Mouse (Mus musculus) left cerebral cortex, postnatal 10 days (tissue): ENCODE measurements around the gene Ifitm3. TPM values are rescaled to one million over a fixed set of nuclear protein-coding genes. Genes with fewer than 3 reads are reported as not detected.

Source experiments
- DNase-seq, 2 experiments: peaks; one replicate each; pipeline ENCODE4 v3.0.0; 2021 to 2022; ENCODE audit warnings: low spot score in 2 of 2, mixed read lengths in 1 of 2; ENCODE audit errors: extremely low spot score in 1 of 2
- intact Hi-C: fragments of 180-260 bp; cut with DNase I; formaldehyde crosslinking; loops from one replicate; pipeline ENCODE4 v1.15.1; 2025
- total RNA-seq, 2 experiments: library from RNA; stranded (reverse); gene quantifications; 2 replicates each; pipeline ENCODE4 v1.2.3; 2021

Ifitm3 gene
- 1 to 10 TPM; 7.8 to 8.6 TPM for total RNA-seq

DNA sequence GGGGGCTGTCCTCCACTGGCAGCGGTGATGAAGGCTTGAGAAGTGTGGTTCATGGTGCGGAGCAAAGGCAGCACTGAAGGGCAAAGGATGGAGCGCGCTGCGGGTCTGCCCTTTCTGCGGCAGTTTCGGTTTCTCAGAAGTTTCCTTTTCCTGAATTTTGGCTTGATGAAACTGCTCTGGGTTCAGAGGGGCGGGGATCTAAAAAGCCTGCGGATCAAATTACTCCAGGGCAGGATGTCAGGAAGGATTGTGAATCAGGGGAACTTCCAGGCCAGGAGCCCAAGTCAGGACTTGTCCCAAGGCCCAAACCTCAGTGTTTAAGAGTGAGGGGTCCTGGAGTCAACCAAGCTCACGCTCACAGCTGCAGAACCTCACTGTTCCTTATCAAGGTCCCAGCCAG is at the start of gene Ifitm3:
Gene Ifitm3 (minus strand): TSS at position 178 of the 400 bp plus-strand sequence.
- DNase-seq = peak in 1 of 2 experiments; percentile 38
- intact Hi-C loops = no loop called here

DNA sequence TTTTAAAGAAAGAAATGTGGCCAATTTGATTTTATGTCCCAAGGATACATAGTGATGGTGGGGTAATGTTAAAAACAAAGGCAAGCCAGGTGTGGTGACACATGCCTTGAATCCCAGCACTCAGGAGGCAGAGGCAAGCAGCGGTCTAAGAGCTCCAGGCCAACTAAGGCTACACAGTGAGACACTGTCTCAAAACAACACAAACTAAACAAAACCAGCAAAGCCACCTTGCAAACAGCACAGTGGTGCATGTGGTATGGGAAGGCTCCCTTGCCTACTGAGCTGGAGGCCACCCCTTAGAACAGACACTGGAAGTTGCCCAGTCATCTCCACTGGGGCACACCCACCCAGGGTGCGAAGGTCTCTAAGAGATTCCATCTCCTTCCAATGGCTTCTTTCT is 49.4 kb upstream of the Ifitm3 start:
- no peak for DNase-seq
- intact Hi-C loops = loop anchor here (5.0 kb wide), 1 partner anchor 112 kb away; the partner anchor contains the start of gene Rnh1

DNA sequence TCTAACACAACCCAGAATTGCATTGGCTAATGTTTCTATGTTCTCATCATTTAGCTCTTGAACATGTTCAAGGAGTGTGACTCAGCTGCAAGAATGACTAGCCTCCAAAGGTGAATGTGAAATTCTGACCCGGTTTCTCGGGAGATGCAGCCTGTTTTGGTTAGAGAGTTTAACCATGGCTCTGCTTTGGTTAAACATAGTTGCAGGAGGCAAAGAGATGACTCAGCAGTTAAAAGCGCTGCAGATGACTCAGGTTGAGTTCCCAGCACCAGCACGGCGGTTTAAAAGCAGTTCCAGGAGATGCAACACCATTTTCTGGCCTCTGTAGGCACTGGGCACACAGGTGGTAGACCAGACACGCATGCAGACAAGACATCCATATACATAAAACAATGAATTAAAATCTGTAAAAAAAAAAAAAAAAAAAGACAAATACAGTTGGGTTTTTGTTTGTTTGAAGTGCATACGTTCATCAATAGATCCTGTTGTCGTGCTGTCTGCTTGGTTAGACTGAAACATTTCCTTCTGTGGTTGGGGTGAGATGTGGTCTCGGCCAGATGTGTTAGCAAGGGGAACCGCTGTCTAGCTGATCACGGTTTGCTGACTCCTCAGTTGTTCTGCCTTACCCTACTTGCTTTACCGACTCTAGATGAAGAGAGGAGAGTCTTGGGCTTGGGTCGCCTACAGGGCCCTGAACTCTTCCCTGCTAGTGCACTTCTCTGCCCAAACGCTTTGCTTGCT is 48.2 kb upstream of the Ifitm3 start:
- intact Hi-C loops = no loop called here
- DNase-seq = no peak

- intact Hi-C loops = no loop called here
- no peak for DNase-seq
Observed at GRCm38 (mm10) chr7:141057541-141057940, 47.0 kb upstream of the Ifitm3 start.

DNA sequence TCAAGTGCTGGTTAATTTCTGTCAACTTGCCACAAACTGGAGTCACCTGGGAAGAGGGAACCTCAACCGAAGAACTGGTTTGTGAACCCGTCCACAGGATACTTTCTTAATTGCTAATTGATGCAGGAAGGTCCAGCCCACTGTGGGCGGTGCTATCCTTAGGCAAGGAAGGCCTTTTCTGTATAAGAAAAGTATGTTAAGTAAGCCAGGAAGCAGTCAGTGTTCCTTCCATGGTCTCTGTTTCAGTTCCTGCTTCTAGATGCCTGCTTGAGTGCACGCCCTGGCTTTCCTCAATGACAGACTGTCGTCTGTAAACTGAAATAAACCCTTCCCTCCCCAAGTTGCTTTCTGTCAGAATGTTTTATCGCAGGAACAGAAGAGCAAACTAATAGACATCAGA is 46.4 kb upstream of the Ifitm3 start:
- intact Hi-C loops = no loop called here
- DNase-seq = no peak

GRCm38 (mm10) chr7:141055785-141056184 is 45.2 kb upstream of the Ifitm3 start:
- intact Hi-C loops = no loop called here
- DNase-seq = no peak

DNA sequence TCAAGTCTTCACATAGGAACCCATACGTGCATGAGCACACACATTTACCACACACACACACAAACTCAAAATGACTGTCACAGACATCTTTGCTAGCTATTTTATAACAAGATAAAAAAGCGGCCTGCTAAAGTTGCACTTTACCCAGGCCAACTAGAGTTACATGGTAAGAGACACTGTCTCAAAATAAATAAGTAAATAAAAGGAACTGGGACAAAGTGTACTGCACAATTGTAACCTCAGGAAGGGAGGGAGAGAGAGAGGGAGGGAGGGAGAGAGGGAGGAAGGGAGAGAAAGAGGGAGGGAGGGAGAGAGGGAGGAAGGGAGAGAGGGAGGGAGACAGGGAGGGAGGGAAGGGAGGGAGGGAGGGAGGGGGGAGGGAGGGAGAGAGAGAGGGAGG is 41.9 kb upstream of the Ifitm3 start:
- intact Hi-C loops = no loop called here
- no peak for DNase-seq

DNA sequence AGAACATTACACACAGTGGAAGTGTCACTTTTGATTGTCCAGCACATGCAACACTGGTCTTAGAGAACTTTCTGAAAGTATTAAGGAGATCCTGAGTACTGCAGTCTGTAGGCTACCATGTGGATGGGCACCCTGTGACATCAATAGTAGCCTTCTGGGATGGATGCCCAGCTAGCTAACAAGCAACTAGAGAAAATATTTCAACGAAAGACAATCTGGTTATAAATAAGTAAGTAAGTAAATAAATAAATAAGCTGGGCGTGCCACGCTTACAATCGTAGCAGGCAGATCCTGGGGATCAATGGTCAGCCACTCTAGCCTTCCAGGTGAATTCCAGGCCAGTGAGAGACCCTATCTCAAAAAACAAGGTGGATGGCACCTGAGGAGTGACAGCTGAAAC is 41.4 kb upstream of the Ifitm3 start:
- intact Hi-C loops = no loop called here
- DNase-seq = no peak

DNA sequence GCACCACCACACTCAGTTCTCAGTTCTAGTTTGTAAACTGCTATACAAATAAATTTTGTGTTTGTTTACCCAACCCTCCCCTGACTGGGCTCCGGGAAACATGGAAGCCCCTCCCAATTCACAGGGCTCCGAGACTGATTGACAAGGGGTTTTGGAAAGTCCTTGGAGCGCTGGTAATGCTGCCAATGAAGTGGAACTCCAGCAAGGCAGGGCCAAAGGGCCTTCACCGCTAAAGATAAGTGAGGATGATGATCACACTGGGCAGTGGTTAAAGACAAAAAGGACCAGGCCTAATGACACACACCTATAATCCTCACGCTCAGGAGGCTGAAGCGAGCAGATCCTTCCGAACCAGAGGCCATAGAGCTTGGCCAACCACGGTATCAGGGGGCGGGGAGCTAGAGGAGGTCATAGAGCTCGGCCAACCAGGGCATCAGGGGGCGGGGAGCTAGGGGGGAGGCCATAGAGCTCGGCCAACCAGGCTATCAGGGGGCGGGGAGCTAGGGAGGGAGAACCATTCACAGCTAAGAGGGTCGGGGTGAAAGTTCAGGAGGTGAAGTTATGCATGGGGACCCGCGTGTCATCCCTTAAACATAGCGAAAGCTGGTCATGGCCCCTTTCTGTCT is 40.6 kb upstream of the Ifitm3 start:
- intact Hi-C loops = no loop called here
- DNase-seq = no peak

GRCm38 (mm10) chr7:141049326-141049725 is 38.8 kb upstream of the Ifitm3 start:
- intact Hi-C loops = loop anchor here (2.0 kb wide), 2 partner anchors 41 to 205 kb away; partner anchors contain the start of gene Scgb1c1
- DNase-seq = no peak

GRCm38 (mm10) chr7:141048226-141049218 is 38.0 kb upstream of the Ifitm3 start:
- DNase-seq = peak; percentile 87 to 92
- intact Hi-C loops = loop anchor here (1.0 to 2.0 kb wide), 4 partner anchors 40 to 204 kb away; partner anchors contain the start of gene Scgb1c1

GRCm38 (mm10) chr7:141047581-141048225 is 37.1 kb upstream of the Ifitm3 start:
- intact Hi-C loops = loop anchor here (1.0 to 2.0 kb wide), 4 partner anchors 39 to 203 kb away; partner anchors contain the start of gene Scgb1c1
- peak; percentile 67 to 87 for DNase-seq

GRCm38 (mm10) chr7:141046931-141047580 is 36.5 kb upstream of the Ifitm3 start:
- no peak for DNase-seq

GRCm38 (mm10) chr7:141042539-141042938 is 32.0 kb upstream of the Ifitm3 start:
- intact Hi-C loops = no loop called here
- DNase-seq = no peak

More at GRCm38 (mm10) chr7:141046931-141047580, 36.5 kb upstream of the Ifitm3 start:
- intact Hi-C loops = no loop called here

GRCm38 (mm10) chr7:141041661-141042060 is 31.1 kb upstream of the Ifitm3 start:
- intact Hi-C loops = no loop called here
- peak; percentile 34 to 87 for DNase-seq

GRCm38 (mm10) chr7:141040867-141041606 is 30.5 kb upstream of the Ifitm3 start:
- DNase-seq = no peak
- intact Hi-C loops = no loop called here

GRCm38 (mm10) chr7:141039386-141040107 is 29.0 kb upstream of the Ifitm3 start:
- intact Hi-C loops = no loop called here
- no peak for DNase-seq
